Mouse (Mus musculus) ovary, adult 10 weeks (tissue): ENCODE results near the gene Raf1. TPM values are rescaled to one million over a fixed set of nuclear protein-coding genes. Genes with fewer than 3 reads are reported as not detected.

Experiments used
- polyA plus RNA-seq: library from polyadenylated mRNA; stranded (reverse); fragments of 350-450 nt; fragmentation: Illumina TruSeq; extraction: RNeasy Lipid Tissue Mini Kit (QIAGEN cat#74804); gene quantifications from one replicate; pipeline ENCODE4 v1.2.3, GENCODE M21; 2014

The Raf1 gene
- 41.2 TPM for polyA plus RNA-seq

GRCm38 (mm10) chr6:115676452-115677128 is at the start of gene Raf1:
Raf1 (minus strand) TSS chr6:115676635.

GRCm38 (mm10) chr6:115601715-115602523 is 74.5 kb downstream of the Raf1 start, which contains the start of gene Mkrn2:
Mkrn2 (plus strand) TSS chr6:115601902.

GRCm38 (mm10) chr6:115592458-115592857 is 84.0 kb downstream of the Raf1 start, which contains the start of gene Mkrn2os:
Mkrn2os (minus strand) TSS chr6:115592576.

Other genes starting within 250 kb of the Raf1 start
- gene Tsen2, start 132.0 kb downstream of the Raf1 start, polyA plus RNA-seq = 3.6 TPM
- gene Mkrn2os, start 84.1 kb downstream of the Raf1 start, polyA plus RNA-seq = not detected
- 11.4 TPM for gene Mkrn2, start 74.7 kb downstream of the Raf1 start, polyA plus RNA-seq
- gene Tmem40, start 85.8 kb upstream of the Raf1 start, polyA plus RNA-seq = not detected
- gene Cand2, start 97.9 kb upstream of the Raf1 start, polyA plus RNA-seq = 6.3 TPM
- gene Rpl32, start 132.1 kb upstream of the Raf1 start, polyA plus RNA-seq = 178 TPM
- 0.29 TPM for gene Efcab12, start 161.8 kb upstream of the Raf1 start, polyA plus RNA-seq
- gene Mbd4, start 176.7 kb upstream of the Raf1 start, polyA plus RNA-seq = 10.6 TPM
- 19.5 TPM for gene Ift122, start 176.8 kb upstream of the Raf1 start, polyA plus RNA-seq